In genomic region chr2:93903415-93903814, GRCm38 (mm10) we compare ENCODE assay signal across 13 mouse cellular contexts. TPM values are rescaled to one million over a fixed set of nuclear protein-coding genes. Genes with fewer than 3 reads are reported as not detected.
DNase-seq lines count a peak whose midpoint lies in the region; ATAC-seq lines count a peak whose summit lies in the region.
"Had no signal": no experiment of that assay in that cellular context is flagged by ENCODE, and none has a peak within 500 bp of the region (broad histone marks: within the 10 kb centered on the region; RNA-seq: fewer than 3 reads in every experiment).

No protein-coding gene starts in this region.

- peaks cover 16% of the 10 kb centered on the region for H3K4me1 ChIP-seq in kidney, embryonic 15.5 days
- peaks cover 17% of the 10 kb centered on the region for H3K4me1 ChIP-seq in hindbrain, embryonic 16.5 days (ENCODE audit: control insufficient read depth, insufficient read depth, low read depth, low read length)

- H3K4me3 ChIP-seq in kidney, embryonic 15.5 days (replicated peaks), result no peak overlapping the region
- no peak overlapping the region for H3K4me3 ChIP-seq in hindbrain, embryonic 16.5 days (ENCODE audit: low read length)
- H3K4me3 ChIP-seq: embryonic facial prominence, embryonic 13.5 days; limb, embryonic 13.5 days; neural tube, embryonic 12.5 days had no signal

- 52% methylated on average over 6 of the region's 6 CpGs for WGBS in kidney, embryonic 15.5 days
- 69% methylated on average over 6 of the region's 6 CpGs for WGBS in hindbrain, embryonic 16.5 days

- H3K4me2 ChIP-seq in kidney, embryonic 15.5 days, result no peak overlapping the region
- H3K4me2 ChIP-seq in hindbrain, embryonic 16.5 days (ENCODE audit: low read length), result no peak overlapping the region
- H3K4me2 ChIP-seq: embryonic facial prominence, embryonic 13.5 days; limb, embryonic 13.5 days; neural tube, embryonic 12.5 days had no signal

- H3K36me3 ChIP-seq in kidney, embryonic 15.5 days, result no peaks in the 10 kb centered on the region
- no peaks in the 10 kb centered on the region for H3K36me3 ChIP-seq in hindbrain, embryonic 16.5 days (ENCODE audit: control insufficient read depth, insufficient read depth, low read length)
- H3K36me3 ChIP-seq: embryonic facial prominence, embryonic 13.5 days; limb, embryonic 13.5 days; neural tube, embryonic 12.5 days had no signal

- 0 out of 2 replicates have a peak, but pooled peaks have one; percentile 30 for ATAC-seq in kidney, embryonic 15.5 days (replicated peaks; ENCODE audit: low FRiP score)
- peak; percentile 35 to 57; a peak in 3 of 4 replicates for ATAC-seq in hematopoietic stem cell, adult 5-6 weeks (replicated peaks in 1 of 2; ENCODE audit: insufficient read depth in 1 of 2, low FRiP score in 2 of 2, low TSS enrichment in 1 of 2, low read depth in 1 of 2, poor library complexity in 2 of 2, severe bottlenecking in 2 of 2)
- no peak for ATAC-seq in hindbrain, embryonic 16.5 days

- DNase-seq in cerebellum, adult 11-12 months, result peak; percentile 27
- no peak for DNase-seq in cerebellum, adult 11 months
- DNase-seq in kidney, adult 11 months, result no peak
- peak; percentile 78 for DNase-seq in 3134 (ENCODE audit: extremely low read depth, insufficient read length, low spot score)
- no peak for DNase-seq in urinary bladder, postnatal 10 days (ENCODE audit: low spot score)

- no peaks in the 10 kb centered on the region for H3K27me3 ChIP-seq in kidney, embryonic 15.5 days
- H3K27me3 ChIP-seq in hindbrain, embryonic 16.5 days (replicated peaks; ENCODE audit: control insufficient read depth, insufficient read depth, low read length), result no peaks in the 10 kb centered on the region
- H3K27me3 ChIP-seq: embryonic facial prominence, embryonic 13.5 days; limb, embryonic 13.5 days; neural tube, embryonic 12.5 days; Patski had no signal

- H3K9me3 ChIP-seq in kidney, embryonic 15.5 days (replicated peaks), result no peaks in the 10 kb centered on the region
- H3K9me3 ChIP-seq in hindbrain, embryonic 16.5 days (ENCODE audit: control insufficient read depth, low read length), result no peaks in the 10 kb centered on the region
- H3K9me3 ChIP-seq: embryonic facial prominence, embryonic 13.5 days; limb, embryonic 13.5 days; neural tube, embryonic 12.5 days had no signal

- no peak overlapping the region for H3K27ac ChIP-seq in kidney, embryonic 15.5 days
- H3K27ac ChIP-seq in hindbrain, embryonic 16.5 days (ENCODE audit: low read depth, low read length), result no peak overlapping the region
- H3K27ac ChIP-seq: embryonic facial prominence, embryonic 13.5 days; limb, embryonic 13.5 days; neural tube, embryonic 12.5 days had no signal

- no peak overlapping the region for H3K9ac ChIP-seq in kidney, embryonic 15.5 days
- no peak overlapping the region for H3K9ac ChIP-seq in hindbrain, embryonic 16.5 days (ENCODE audit: low read depth, low read length)
- H3K9ac ChIP-seq: embryonic facial prominence, embryonic 13.5 days; limb, embryonic 13.5 days; neural tube, embryonic 12.5 days had no signal

RNA-seq across cellular contexts. Expression of gene Accsl, which starts 34.5 kb away (rescaled TPM):
- not detected in 2 replicates for polyA plus RNA-seq in kidney, embryonic 15.5 days (2015; fragmentation: Nextera tagmentation; extraction: Ambion mirVana)
- total RNA-seq in hematopoietic stem cell, adult 5-6 weeks (2017), result not detected in 2 replicates
- polyA plus RNA-seq in hindbrain, embryonic 16.5 days (2015; fragmentation: Nextera tagmentation; extraction: Ambion mirVana), result 0.40 TPM in 1 of 2 replicates, not detected in the other
- polyA plus RNA-seq: embryonic facial prominence, embryonic 13.5 days; intestine, embryonic 14.5 days; limb, embryonic 13.5 days; Patski had no signal

RNA-seq across cellular contexts. Expression of gene Gm13889, which starts 53.6 kb away (rescaled TPM):
- polyA plus RNA-seq in kidney, embryonic 15.5 days (2015; fragmentation: Nextera tagmentation; extraction: Ambion mirVana), result 9.2 and 11.1 TPM in 2 replicates
- not detected in 2 replicates for total RNA-seq in hematopoietic stem cell, adult 5-6 weeks (2017)
- polyA plus RNA-seq in hindbrain, embryonic 16.5 days (2015; fragmentation: Nextera tagmentation; extraction: Ambion mirVana), result 7.1 and 7.4 TPM in 2 replicates

RNA-seq across cellular contexts. Expression of gene Accs, which starts 53.7 kb away (rescaled TPM):
- 8.7 and 10.6 TPM in 2 replicates for polyA plus RNA-seq in kidney, embryonic 15.5 days (2015; fragmentation: Nextera tagmentation; extraction: Ambion mirVana)
- 17.6 and 36.4 TPM in 2 replicates for total RNA-seq in hematopoietic stem cell, adult 5-6 weeks (2017)
- 4.0 and 6.3 TPM in 2 replicates for polyA plus RNA-seq in hindbrain, embryonic 16.5 days (2015; fragmentation: Nextera tagmentation; extraction: Ambion mirVana)

Comparison
In these comparisons a context has a peak if more than half of its experiments do, and no peak if none do; other contexts are left out.
1. DNase-seq: peak in cerebellum, adult 11-12 months (single experiment) and 3134 (single experiment); none in cerebellum, adult 11 months (single experiment), kidney, adult 11 months (single experiment) and urinary bladder, postnatal 10 days (single experiment).